Mouse (Mus musculus): ENCODE results near the gene Usp49.

Usp49 gene

DNA sequence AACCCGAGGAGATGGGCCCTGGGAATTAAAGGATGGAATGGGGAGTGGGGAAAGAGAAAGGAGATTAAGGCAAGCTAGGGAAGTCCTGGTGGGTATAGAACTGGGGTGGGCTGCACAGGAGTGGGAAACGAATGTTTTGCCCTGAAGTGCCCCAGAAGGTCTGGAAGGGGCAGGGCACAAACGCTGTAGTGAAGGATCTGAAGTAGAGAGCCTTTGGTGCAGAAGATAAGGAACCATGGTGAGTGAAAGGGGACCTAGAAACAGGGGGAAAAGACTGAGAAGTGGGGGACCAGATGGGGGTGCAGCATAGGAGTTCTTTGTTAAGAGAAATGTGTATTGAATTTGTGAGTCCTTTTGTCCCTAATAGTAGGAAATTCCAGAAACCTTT lies at the start of gene Usp49:
Usp49 (plus strand) TSS at position 13 of the 388 bp plus-strand sequence.
- no peak for DNase-seq

DNA sequence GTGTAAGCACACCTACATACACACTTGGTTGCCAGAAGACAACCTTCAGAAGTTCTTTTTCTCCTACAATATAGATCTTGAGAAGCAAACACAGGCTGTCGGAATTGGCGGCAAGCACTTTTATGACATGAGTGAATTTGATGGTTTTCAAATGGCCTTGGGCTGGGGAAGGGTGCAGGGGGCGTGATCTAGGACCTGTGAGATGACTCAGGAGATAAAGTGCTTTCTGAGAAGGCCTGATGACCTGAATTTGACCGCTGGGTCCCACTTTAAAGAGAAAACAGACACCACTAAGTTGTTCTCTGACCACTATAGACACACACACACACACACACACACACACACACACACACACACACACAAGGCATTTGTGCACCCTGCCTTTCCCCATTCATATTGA lies 49.5 kb upstream of the Usp49 start:
- no peak for DNase-seq

DNA sequence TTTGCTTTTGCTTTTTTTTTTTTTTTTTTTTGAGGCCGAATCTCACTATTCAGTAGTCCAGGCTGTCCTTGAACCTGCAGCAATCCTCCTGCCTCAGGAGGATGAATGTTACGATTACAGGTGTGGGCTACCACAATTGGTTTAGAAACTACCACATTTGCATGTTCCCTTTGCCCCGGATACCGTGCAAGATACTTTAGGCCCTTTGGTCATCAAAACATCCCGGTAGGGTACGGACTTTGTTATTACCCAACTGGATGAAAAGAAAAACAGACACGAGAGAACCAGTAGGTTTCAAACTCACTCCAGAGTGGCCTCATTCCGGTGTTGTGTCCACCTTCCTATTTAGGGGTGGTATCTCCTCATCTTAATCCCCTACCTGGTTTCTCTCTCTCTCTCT lies 42.0 kb upstream of the Usp49 start:
- DNase-seq: no peak

DNA sequence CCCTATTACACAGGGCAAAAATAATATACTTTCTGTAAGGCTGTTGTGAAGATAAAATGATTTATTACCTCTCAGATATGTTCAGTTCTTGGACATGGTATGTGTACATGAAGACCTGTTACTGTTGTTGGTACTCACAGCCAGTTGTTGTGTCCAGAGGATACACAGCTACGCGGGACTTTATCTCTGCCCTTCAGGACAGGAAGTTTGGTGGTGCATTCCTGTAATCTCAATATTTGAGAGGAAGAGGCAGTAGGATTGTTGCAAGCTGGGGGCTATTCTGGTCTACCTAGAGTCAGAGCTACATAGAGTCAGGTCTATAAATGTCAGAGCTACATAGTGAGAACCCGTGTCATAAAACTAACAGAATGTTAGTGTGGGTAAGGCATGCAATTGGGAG lies 39.4 kb upstream of the Usp49 start:
- DNase-seq: no peak

DNA sequence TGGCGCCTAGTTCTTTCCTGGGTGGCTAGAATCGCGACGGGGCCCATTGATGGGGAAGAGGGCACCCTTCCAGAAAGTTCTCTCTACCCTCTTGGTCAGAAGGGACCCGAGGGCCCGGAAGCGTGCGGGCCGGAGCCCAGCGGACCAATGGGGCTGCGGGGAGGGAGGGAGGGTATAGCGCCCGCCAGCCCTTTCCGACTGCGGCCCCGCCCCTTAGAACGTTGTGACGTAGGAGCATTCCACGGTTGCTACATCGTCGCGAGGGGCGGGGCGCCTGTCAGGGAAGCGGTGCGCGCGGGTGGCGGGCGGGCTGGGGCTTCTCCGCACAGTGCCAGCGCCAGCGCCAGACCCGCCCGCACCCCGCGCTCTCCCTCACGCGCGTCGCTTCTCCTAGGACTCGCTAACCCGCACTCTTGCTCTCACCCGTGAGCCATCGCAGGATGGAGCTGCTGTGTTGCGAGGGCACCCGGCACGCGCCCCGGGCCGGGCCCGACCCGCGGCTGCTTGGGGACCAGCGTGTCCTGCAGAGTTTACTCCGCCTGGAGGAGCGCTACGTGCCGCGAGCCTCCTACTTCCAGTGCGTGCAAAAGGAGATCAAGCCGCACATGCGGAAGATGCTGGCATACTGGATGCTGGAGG lies 37.2 kb upstream of the Usp49 start:
- peak; percentile 88 for DNase-seq

DNA sequence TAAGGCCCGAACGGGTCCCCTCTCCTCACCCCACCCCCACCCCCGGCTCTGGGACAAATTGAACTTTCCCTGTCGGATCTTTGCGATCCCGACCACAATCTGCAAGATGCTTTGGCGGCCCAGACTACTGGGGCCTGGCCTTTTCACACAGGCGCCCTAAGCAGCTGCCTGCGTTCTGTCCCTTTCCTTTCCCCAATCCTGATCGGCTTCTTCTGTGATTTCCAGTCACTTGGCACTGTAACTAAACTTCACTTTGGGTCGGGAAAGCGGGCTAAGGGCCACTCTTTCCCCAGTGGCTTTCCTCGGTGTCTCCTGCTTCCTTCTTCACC lies 36.7 kb upstream of the Usp49 start:
- DNase-seq: peak; percentile 36

DNA sequence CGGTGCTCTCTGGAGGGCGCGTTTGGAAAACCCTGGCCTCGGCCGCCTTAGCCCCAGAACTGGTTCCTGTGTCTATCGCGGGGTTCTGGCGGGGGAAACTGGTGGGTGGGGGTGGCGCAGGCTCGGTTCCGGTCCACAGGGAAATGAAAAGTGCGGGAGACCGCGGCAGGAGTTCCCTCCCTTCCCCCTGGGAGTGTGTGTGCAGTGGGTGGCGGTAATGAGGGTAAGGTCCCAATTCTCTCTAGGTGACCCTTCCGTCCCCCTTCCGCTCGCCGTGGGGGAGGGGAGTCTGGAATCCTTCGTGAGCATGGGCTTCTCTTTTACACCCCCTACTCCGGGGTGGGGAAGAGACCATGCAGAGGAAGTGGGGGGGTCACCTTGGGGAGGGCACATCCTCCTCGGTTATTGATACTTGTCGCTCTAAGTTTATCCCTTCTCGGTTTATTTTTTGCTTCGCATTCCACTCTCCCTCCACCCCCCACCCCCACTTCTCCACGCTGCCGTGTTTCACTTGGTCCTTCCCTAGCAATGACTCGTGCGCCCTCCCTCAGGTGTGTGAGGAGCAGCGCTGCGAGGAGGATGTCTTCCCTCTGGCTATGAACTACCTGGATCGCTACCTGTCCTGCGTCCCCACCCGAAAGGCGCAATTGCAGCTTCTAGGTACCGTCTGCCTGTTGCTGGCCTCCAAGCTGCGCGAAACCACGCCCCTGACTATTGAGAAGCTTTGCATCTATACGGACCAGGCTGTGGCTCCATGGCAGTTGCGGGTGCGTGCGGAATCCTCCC lies 36.1 kb upstream of the Usp49 start:
- peak; percentile 58 for DNase-seq

DNA sequence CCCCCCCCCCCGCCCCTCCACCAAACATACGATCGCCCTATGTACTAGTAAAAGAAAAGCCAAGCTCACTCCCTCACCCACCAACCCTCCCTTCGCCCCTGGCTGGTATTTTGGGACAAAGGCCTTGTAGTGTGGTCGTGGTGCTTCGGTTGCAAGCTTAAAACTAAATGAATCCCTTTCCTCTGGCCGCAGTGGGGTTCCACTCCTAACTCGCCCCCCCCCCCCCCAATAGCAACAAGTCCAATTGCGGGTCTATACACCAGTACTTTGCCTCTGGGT lies 35.6 kb upstream of the Usp49 start:
- no peak for DNase-seq

DNA sequence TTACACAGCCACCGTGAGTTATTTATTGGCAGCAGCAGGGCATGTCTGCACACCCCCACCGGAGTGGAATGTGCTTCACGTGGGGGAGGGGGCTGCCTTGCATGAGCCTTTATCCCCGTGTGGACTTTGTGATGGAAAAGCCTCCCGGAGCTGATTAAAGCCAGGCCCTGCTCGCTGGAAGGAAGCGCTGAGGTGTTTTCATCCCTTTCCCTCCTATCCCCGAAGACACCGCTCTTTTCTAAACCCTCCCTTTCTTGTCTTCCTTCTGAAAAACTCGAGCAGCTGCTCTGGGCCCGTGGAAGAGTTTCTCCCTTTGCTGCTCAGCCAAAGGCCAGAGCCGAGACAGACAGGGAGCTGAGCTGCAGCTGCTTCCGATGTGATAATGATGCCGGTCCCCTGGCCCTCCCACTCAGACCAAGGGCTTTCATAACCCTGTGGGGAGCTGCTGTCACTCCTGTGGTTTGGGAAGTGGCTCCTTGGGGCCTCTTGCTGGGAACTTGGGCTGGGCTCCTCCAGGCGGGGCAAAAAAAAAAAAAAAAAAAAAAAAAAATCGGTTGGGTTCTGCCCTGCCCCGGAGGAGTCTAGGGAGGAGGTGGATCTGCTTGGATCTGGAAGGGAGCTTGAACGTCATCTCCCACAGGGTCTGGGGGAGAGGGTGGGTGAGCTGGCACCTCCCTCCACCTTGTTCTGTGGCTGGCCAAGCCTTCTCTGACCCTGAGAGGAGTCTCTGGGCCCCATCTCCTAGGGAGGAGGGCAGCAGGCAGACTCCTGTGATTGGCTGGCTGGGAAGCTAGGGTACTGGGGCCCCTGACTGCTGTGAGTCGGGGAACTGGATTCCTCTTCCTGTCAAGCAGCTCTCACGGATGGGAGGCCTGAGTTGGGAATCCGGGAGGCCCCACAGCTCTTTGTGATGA lies 35.0 kb upstream of the Usp49 start:
- peak; percentile 19 for DNase-seq

DNA sequence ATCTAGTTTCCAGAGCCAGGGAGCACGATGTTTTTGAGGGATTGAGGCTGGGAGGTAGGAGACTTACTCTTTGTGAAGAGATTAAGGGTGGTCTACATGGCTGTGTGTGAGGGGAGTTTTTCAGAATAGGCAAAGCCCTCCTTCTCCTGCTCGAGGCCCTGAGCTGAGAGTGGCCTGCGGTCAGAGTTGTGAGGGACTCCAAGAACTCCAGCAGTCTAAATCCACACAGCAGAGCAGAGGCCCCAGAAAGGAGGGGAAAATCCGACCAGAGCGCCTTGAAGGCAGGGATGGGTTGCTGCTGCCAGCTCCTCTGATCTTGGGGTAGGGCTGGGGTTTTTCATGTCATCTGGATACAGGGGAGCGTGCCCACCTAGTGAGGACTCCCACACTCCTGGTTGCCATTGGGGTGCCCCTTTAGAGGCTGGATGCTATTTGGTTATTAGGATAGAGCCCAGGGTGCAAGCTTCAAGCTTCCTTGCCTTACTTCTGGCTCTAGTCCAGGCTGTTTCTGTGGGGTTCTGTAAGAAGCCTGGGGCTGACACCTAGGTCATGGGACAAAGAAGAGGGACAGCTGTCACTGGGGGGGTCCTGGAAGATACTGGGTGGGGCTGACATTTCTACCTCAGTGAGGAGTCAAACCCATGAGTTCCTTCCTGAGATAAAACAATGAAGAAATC lies 34.2 kb upstream of the Usp49 start:
- DNase-seq: peak; percentile 19

DNA sequence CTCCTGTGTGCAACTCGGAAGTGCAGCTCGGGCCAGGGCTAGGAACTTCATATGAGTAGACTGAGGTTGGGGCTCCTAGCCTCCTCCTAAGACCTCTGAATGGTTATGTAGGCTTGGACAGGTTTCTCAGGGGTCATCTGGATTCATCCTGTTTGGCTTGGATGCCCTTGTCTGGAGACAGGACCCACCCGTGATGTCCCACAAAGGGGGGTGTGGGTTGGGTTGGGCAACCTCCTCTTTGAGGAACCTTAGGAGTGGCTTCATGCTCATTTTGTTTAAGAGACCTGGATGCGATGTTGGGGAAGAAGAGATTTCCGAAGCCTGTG lies 33.7 kb upstream of the Usp49 start:
- no peak for DNase-seq

DNA sequence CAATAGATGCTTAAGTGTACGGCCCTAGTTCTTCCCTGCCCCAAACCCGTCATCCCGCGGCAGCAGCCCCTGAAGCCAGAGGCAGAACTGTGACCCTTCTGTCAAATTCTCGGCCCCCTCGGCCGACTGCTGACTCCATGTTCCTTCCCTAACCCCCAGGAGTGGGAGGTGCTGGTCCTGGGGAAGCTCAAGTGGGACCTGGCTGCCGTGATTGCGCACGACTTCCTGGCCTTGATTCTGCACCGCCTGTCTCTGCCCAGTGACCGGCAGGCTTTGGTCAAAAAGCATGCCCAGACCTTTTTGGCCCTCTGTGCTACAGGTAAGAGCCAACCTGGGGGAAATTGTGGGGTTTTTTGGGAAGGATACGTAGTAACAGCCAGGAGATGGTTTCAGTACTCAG lies 33.2 kb upstream of the Usp49 start:
- DNase-seq: peak; percentile 19

DNA sequence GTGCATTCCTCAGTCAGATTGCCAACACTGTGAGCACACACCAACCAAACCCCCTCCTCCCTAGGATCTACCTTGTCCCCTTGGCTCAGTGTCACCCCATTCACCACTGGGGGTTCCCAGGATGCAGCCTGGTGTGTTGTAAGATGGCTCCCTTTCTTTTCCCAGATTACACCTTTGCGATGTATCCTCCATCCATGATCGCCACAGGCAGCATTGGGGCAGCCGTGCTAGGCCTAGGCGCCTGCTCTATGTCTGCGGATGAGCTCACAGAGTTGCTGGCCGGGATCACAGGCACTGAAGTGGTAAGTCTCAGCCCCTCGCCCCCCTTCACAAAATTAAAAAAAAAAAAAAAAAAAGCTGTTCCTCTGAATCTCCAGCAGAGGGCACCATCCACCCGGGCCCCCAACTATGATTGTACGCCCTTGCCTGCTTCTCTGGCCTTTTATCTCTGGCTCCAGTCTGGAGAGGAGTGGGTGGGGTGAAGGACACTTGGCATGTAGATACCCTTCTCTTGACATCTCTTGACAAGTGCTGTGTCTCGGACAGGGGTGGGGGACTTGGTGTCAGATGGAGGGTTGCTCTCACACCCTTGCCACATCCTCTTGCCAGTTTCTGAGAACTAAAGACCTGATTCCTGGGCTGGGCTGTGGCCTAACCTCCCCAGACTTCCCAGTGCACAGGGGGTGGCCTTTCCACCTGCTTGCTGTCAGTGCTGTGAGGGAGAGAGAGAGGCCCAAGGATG lies 32.5 kb upstream of the Usp49 start:
- DNase-seq: peak; percentile 43

DNA sequence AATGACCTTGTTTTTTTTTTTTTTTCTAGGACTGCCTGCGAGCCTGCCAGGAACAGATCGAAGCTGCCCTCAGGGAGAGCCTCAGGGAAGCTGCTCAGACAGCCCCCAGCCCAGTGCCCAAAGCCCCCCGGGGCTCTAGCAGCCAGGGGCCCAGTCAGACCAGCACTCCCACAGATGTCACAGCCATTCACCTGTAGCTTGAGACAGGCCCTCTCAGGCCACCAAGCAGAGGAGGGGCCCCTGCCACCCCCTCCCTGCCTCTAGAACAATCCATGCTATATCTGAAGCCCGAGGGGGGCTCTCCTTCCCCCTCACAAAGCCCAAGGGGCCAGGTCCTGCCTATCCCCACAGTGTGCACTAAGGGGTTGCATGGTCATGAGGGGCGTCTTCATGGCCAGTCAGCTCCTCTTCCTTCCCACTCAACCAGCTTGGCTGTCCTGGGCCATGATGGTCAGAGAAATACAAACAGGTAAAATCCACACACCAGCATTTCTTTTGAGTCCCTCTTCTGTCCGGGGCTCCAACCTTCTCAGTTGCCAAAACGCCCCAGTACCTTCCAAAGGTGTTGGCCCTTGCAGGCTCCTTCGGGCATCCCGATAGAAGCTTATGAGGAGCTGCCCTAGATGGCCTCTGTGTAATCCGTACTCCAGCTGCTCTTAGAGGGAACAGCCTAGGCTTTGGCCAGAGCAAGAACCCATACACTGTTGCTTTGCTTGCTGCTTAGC lies 31.7 kb upstream of the Usp49 start:
- peak; percentile 12 for DNase-seq

DNA sequence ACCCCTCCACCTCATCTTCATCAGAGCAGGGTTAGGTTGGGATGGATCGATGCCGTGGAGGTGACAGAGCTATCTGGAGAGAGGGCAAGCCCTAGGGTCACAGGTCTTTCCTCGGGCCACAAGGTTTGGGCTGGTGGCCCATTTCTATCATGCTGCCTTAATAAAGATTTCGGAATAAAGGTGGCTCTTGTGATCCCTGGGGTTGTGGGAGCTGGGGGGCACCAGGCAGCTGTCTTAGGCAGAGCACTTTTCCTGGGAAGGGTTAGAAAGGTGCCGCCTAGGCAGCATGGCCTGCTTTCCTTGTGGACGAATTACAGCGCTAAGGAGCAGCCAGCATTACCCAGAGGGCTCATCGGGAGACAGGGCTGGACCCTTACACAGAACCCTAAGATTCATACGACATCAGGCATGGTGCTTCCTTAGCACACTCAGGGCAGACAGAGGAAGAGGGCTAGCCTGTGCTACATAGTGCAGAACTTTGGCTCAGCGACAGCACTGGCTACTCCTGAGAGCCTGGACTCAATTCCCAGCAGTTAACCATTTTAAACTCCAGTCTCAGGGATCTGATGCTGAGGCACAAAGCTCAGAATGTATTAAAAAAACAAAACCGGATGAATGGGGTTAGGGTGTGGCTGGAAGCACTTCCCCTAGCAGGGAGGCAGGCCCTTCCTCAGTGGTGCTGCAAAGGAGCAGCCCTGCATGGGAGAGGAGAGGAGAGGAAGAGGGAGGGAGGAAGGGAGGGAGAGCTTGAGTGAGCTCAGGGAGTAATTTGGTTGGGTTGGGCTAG lies 30.8 kb upstream of the Usp49 start:
- DNase-seq: peak; percentile 4

DNA sequence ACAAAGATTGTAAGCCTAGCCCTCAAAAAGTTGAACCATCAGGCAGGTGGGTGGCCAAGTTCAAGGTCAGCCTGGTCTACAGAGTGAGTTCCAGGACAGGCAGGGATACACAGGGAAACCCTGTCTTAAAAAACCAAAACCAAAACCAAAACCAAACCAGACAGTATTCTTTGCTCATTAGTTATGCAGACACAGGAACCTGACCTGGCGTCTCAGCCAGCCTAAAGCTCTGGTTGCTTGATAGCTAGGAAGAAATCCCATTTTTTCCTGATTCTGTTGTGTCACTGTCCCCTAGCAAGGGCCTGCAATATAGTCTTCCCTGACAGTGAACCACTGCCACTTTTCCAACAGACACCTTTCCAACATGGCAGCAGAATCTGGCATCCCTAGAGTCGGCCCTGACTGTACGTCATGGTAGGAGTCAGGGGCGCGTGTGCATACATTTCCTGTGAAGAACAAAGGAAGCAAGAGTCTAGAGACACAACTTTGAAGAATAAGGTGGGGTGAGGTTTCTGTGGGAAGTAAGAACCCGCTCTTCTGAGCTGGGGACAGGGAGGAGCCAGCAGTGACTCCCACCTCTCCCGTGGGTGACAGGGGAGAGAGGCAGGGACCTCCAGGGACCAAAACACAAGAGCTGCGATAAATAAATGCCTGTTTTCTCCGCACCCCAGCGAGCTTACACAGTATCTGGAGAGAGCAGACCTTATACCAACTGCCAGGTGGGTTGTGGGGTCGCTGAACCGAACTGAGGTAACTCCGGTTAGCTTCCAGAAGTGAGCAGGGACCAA lies 29.7 kb upstream of the Usp49 start:
- peak; percentile 3 for DNase-seq

DNA sequence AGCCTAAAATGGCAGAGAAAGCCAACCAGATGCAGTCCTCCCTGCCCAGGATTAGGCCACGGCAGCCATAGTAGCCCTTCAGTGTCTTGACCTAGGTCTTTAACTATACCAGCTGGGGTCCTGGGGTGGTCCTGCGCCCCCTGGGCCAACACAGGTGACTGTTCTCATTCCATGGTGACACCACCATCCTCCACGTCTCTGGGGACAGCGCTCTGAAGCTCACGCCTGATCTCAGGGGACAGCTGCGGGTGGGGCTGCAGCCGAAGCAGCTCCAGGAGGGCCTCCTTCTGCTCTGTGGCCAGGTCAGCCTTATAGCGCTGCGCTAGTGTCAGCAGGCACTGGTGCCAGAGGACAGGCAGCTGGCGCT lies 29.1 kb upstream of the Usp49 start:
- peak; percentile 1 for DNase-seq

DNA sequence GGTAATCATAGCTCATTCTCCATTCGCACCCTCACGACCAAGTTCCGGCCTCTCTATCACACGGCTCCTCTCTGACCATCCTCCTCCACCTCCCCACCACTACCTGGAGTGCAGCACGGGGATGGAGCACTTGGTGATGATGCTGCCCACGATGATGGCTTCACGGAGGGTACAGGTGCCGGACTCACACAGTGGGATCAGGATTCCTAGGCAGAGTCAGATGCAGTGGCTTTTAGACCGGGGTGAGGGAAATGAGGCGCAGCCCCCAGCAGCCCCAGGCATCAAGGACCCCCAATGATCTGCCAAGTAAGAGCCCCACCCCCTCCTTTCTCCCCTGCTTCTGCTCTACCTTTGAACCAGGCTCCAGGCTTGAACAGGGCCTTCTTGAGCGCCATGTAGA lies 28.2 kb upstream of the Usp49 start:
- peak; percentile 0 for DNase-seq

DNA sequence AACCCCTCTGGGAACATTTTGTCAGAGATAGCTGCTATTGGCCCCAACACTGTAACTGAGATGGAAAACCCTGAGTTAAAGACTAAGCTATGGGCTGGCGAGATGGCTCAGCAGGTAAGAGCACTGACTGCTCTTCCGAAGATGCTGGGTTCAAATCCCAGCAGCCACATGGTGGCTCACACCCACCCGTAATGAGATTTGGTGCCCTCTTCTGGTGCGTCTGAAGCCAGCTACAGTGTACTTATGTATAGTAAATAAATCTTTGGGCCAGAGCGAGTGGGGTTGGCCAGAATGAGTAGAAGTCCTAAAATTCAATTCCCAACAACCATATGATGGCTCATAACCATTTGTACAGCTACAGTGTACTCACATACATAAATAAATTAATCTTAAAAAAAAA lies 24.3 kb upstream of the Usp49 start:
- no peak for DNase-seq

DNA sequence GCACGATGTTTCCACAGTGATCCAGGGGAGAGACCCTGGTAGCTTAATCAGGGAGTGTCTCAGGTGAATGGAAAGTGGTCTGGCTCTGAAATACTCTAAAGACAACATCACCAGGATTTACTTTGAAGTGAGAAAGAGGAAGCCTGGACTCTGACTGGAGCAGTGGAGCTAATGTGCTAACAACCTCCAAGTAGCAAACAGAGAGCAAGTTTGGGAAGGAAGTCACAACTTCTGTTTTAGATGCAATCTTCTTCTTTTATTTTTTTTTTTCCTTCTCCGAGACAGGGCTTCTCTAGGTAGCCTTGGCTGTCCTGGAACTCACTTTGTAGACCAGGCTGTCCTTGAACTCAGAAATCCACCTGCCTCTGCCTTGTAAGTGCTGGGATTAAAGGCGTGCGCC lies 21.3 kb upstream of the Usp49 start:
- DNase-seq: no peak
